Mouse (Mus musculus): ENCODE data around the gene Meaf6.

DNA sequence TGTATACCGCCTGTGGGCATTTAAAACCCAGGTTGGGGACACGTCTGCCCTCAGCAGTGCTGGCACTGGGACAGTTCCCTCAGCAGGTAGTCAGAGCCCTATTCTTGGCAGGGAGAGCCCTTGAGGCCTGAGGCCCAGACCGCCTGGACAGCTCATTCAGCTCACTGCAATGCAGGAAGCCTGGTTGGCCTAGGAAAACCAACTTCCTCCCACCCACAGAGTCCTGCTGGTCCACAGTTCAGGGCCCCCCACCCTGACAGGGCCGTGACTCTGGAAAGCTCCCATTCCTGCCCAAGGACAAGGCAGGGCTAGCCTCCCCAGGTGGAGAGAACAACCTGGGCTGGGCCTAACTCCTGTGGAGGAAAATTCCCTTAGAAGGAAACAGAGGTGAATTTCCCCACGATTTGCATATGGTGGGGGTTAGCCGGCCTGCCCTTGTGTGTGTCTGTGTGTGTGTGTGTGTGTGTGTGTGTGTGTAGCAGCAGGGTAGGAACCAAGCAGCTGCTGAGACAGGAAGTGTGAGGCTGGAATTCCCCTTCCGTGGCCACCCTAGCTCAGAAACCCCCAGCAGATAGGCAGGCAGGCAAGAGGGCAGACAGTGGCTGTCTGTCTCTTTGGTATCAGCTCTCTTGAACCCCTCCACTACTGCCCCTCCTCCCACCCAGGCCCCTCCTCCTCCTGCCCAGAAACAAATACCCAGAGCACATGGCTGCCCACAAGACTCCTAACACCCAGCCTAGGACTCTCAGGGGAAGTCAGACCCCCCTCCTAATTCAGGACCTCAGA lies 39.7 kb downstream of the Meaf6 start:
- no peak for TF ChIP-seq CTCF (IDR thresholded peaks at IDR 0.05; ENCODE audit: control insufficient read depth, insufficient read depth, low read length)
- no peak for TF ChIP-seq POLR2A (IDR thresholded peaks at IDR 0.05; ENCODE audit: borderline replicate concordance, control insufficient read depth, low read depth, low read length)

Data from bone marrow, adult 2 months (tissue).